Mouse (Mus musculus) liver, postnatal 0 days (tissue): ENCODE results near the gene Tars2. TPM values are rescaled to one million over a fixed set of nuclear protein-coding genes. Genes with fewer than 3 reads are reported as not detected.
A peak's percentile ranks its signal among the peaks of the same experiment; 100 is the strongest.

ENCODE experiments used
- ATAC-seq: fragments of 200-750 bp; cut with Nextera tagmentation; 2 replicates; pipeline ENCODE4 v1.8.0; 2017; ENCODE audit warnings: mild to moderate bottlenecking, moderate library complexity
- DNase-seq: peaks from one replicate; pipeline ENCODE4 v3.0.0-alpha.2; 2016
- H3K27ac ChIP-seq: fragments of 300-500 bp; sonication (generic); 2 replicates; pipeline ENCODE4 v1.5.1; 2014; ENCODE audit warnings: antibody characterized with exemption, moderate library complexity, mild to moderate bottlenecking, low read depth
- H3K27me3 ChIP-seq: fragments of 300-500 bp; sonication (generic); 2 replicates; pipeline ENCODE4 v1.6.1; 2014; ENCODE audit warnings: low read length, control low read depth, mixed read lengths; ENCODE audit not compliant: insufficient read depth
- H3K36me3 ChIP-seq: fragments of 300-500 bp; sonication (generic); replicated peaks from 2 replicates; pipeline ENCODE4 v1.6.1; 2014; ENCODE audit warnings: mild to moderate bottlenecking, control low read depth, low read length, moderate library complexity, mixed read lengths; ENCODE audit not compliant: insufficient read depth
- H3K4me1 ChIP-seq: fragments of 300-500 bp; sonication (generic); 2 replicates; pipeline ENCODE4 v1.6.1; 2014; ENCODE audit warnings: antibody characterized with exemption, mild to moderate bottlenecking, control low read depth; ENCODE audit not compliant: insufficient read depth
- H3K4me2 ChIP-seq: fragments of 300-500 bp; sonication (generic); 2 replicates; pipeline ENCODE4 v1.6.1; 2014; ENCODE audit warnings: low read depth, mild to moderate bottlenecking, low read length, moderate library complexity, mixed read lengths
- H3K4me3 ChIP-seq: fragments of 300-500 bp; sonication (generic); 2 replicates; pipeline ENCODE4 v1.5.1; 2014; ENCODE audit warnings: low read depth, low read length
- H3K9ac ChIP-seq: fragments of 300-500 bp; sonication (generic); replicated peaks from 2 replicates; pipeline ENCODE4 v1.6.1; 2014; ENCODE audit warnings: mild to moderate bottlenecking, moderate library complexity
- H3K9me3 ChIP-seq: fragments of 300-500 bp; sonication (generic); 2 replicates; pipeline ENCODE4 v1.6.1; 2016; ENCODE audit warnings: mild to moderate bottlenecking, control low read depth, low read length, mixed read lengths
- CTCF ChIP-seq: sonication (generic); IDR thresholded peaks from 2 replicates; pipeline ENCODE4 v1.5.1; 2016; ENCODE audit warnings: antibody characterized with exemption, low read depth
- EP300 ChIP-seq: IDR thresholded peaks from 2 replicates; pipeline ENCODE4 v1.6.1; 2016; ENCODE audit warnings: antibody characterized with exemption, low read depth, mild to moderate bottlenecking
- WGBS: fragments of 180-500 bp; shearing (Covaris S2); extraction: QIAGEN DNeasy Blood & Tissue Kit; methylation state at CpG from one replicate; pipeline ENCODE4 v1.1.7; 2014; ENCODE audit not compliant: insufficient replicate concordance; 5-methylcytosine and 5-hydroxymethylcytosine counted together
- polyA plus RNA-seq: library from polyadenylated mRNA; unstranded; fragments of >200 nt; fragmentation: Nextera tagmentation; extraction: Ambion mirVana; gene quantifications from 2 replicates; pipeline ENCODE4 v1.2.1, GENCODE M21; 2015

Tars2 gene
- polyA plus RNA-seq, 1 experiment from 2014 or later, result 21.0 TPM

GRCm38 (mm10) chr3:95739353-95740104 lies 20.5 kb downstream of the Tars2 start, which contains the start of gene Ecm1:
Gene Ecm1, minus strand, starts transcription at chr3:95739569.
- no peak for DNase-seq
- Histone ChIP-seq H3K36me3 (peaks cover 32% of the 10 kb centered on the region), H3K27ac (peak within 1 kb of the TSS; percentile 53), H3K27me3 (no peaks in the 10 kb centered on the region), H3K4me1 (peaks cover 7% of the 10 kb centered on the region; the same call in 1 of the 2 replicates), H3K4me3 (no peak within 1 kb of the TSS), H3K9ac (no peak within 1 kb of the TSS), H3K4me2 (0 out of 2 replicates have a peak within 1 kb of the TSS, but pooled peaks have one; percentile 26), H3K9me3 (no peaks in the 10 kb centered on the region)
- ATAC-seq, result peak; percentile 24; the same call in 1 of the 2 replicates
- TF ChIP-seq EP300 (no peak), CTCF (no peak)
- WGBS, result 55% methylated on average over 7 of the region's 7 CpGs

GRCm38 (mm10) chr3:95735071-95735670 lies 24.8 kb downstream of the Tars2 start:
- H3K36me3 ChIP-seq, result peaks cover 12% of the 10 kb centered on the region
- peaks cover 19% of the 10 kb centered on the region for H3K4me1 ChIP-seq
- no peaks in the 10 kb centered on the region for H3K9me3 ChIP-seq
- no peak overlapping the region for H3K27ac ChIP-seq
- ATAC-seq (no peak), DNase-seq (no peak)
- no peak for TF ChIP-seq CTCF
- no peak for TF ChIP-seq EP300
- H3K27me3 ChIP-seq, result no peaks in the 10 kb centered on the region
- H3K4me2 ChIP-seq, result no peak overlapping the region
- 83% methylated on average over 12 of the region's 12 CpGs for WGBS
- H3K4me3 ChIP-seq, result no peak overlapping the region
- H3K9ac ChIP-seq, result no peak overlapping the region; the same call in 1 of the 2 replicates

GRCm38 (mm10) chr3:95734092-95734702 lies 25.8 kb downstream of the Tars2 start:
- peak overlapping the region; percentile 22; the same call in 1 of the 2 replicates for H3K27ac ChIP-seq
- no peak overlapping the region for H3K9ac ChIP-seq
- no peaks in the 10 kb centered on the region for H3K27me3 ChIP-seq
- no peaks in the 10 kb centered on the region for H3K9me3 ChIP-seq
- DNase-seq, result no peak
- ATAC-seq, result no peak; the same call in 1 of the 2 replicates
- peaks cover 12% of the 10 kb centered on the region for H3K36me3 ChIP-seq
- H3K4me2 ChIP-seq, result no peak overlapping the region
- H3K4me3 ChIP-seq, result no peak overlapping the region
- WGBS, result 60% methylated on average over 13 of the region's 13 CpGs
- peaks cover 19% of the 10 kb centered on the region for H3K4me1 ChIP-seq
- TF ChIP-seq EP300, result no peak
- TF ChIP-seq CTCF, result no peak

- TF ChIP-seq EP300, result no peak
- no peak for TF ChIP-seq CTCF
- H3K4me2 ChIP-seq, result no peak overlapping the region
- H3K27ac ChIP-seq, result peak overlapping the region; percentile 55
- H3K27me3 ChIP-seq, result no peaks in the 10 kb centered on the region
- peak; percentile 73 for ATAC-seq
- WGBS, result 67% methylated on average over 11 of the region's 11 CpGs
- H3K9me3 ChIP-seq, result no peaks in the 10 kb centered on the region
- no peak overlapping the region for H3K4me3 ChIP-seq
- peaks cover 8% of the 10 kb centered on the region for H3K36me3 ChIP-seq
- peak; percentile 55 for DNase-seq
- no peak overlapping the region for H3K9ac ChIP-seq
- H3K4me1 ChIP-seq, result peaks cover 17% of the 10 kb centered on the region
These were observed 27.1 kb downstream of the Tars2 start for GRCm38 (mm10) chr3:95732744-95733521.

- H3K27ac ChIP-seq, result peak overlapping the region; percentile 55; the same call in 1 of the 2 replicates
- TF ChIP-seq CTCF, result no peak
- TF ChIP-seq EP300, result no peak
- H3K27me3 ChIP-seq, result no peaks in the 10 kb centered on the region
- no peak overlapping the region for H3K4me3 ChIP-seq
- peaks cover 8% of the 10 kb centered on the region for H3K36me3 ChIP-seq
- no peak for DNase-seq
- peaks cover 17% of the 10 kb centered on the region for H3K4me1 ChIP-seq
- H3K9me3 ChIP-seq, result no peaks in the 10 kb centered on the region
- 84% methylated on average over 9 of the region's 9 CpGs for WGBS
- H3K9ac ChIP-seq, result no peak overlapping the region
- H3K4me2 ChIP-seq, result no peak overlapping the region
- ATAC-seq, result no peak
These were observed 27.7 kb downstream of the Tars2 start for GRCm38 (mm10) chr3:95732297-95732696.
